Mouse (Mus musculus): Measurements from ENCODE around the gene Ank2.
A peak's percentile ranks its signal among the peaks of the same experiment; 100 is the strongest.
"Not testable (repeated sequence)": the region's sequence is repeated elsewhere in the genome, so short reads cannot be mapped to it uniquely, and the experiment has no call there.

Ank2 gene

DNA sequence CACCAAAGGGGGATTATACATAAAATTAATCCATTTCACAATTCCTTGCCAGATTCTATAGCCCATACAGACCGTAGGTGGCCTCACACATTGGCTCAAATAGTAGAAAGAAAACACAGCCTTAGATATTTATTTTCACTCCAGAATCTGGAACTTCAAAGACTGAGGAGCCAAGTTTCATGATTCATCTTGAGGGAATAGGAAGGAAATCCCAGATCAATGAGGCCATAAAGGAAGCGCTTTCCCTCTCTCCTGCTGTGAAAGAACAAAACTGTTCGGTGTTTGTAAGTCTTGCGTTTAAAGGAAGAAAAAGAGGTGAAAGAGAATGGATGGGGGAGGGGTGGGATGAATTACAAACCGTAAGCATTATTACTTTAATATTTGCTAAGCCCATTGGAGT lies 137.8 kb downstream of the Ank2 start:
- peak; percentile 29 for DNase-seq (ENCODE audit: low read depth, low spot score)

- peak; percentile 41 for DNase-seq (ENCODE audit: low read depth, low spot score)
These were observed 143.9 kb downstream of the Ank2 start for GRCm38 (mm10) chr3:127355252-127355651.

- DNase-seq (ENCODE audit: low read depth, low spot score): no peak
These were observed 148.4 kb downstream of the Ank2 start for GRCm38 (mm10) chr3:127350602-127351362.

- no peak for DNase-seq (ENCODE audit: low read depth, low spot score)
These were observed 150.2 kb downstream of the Ank2 start for GRCm38 (mm10) chr3:127348926-127349325.

DNA sequence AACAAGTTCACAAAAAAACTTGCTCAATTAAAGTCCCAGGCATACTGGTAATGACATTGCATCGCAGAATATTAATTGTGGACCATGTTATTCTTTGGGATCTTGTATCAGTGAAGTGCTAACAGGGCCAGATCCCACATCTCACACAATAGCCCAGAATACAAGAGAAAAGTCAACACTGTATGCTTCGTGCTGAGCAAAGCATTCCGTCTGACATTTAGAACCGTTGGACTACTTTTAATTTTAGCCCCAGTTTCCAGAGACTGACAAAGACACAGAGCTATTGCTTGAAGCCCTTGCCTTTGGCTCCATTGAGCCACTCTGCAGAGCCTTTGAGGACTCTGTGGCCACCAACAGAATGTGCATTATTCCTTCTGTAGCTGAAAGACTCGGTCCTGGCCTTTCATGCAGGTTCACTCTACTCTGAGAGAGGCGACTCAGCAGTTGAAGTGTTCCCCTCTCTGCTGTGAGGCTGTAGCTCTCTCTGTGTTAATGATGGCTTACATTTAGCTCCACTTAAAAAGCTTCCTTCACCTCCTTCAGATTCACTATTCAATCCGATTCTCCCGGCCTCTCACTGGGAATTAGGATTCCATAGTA lies 153.2 kb downstream of the Ank2 start:
- no peak for DNase-seq (ENCODE audit: low read depth, low spot score)

GRCm38 (mm10) chr3:127341300-127341699 lies 157.8 kb downstream of the Ank2 start:
- no peak for DNase-seq (ENCODE audit: low read depth, low spot score)

DNA sequence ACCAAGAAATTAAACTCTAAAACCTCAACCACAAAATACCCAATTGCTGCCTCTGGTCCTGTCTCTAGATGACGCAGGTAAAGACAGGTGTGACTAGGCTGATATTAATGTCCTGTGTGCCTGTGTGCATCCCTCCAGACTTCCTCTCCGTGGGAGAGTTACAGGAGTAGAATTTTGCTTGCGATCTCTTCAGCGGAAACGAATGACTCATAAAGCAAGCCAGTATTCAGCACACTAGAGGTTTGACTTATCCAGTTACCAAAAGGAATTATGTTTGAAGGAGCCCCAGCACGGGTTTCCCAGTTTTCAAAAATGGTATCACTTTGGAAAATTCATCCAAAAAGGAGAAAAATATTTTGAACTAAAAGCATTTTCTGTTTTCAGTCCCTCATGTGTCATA lies 164.3 kb downstream of the Ank2 start:
- no peak for DNase-seq (ENCODE audit: low read depth, low spot score)

- DNase-seq (ENCODE audit: low read depth, low spot score): no peak
These were observed 167.6 kb downstream of the Ank2 start for GRCm38 (mm10) chr3:127331562-127331961.

GRCm38 (mm10) chr3:127326355-127326754 lies 172.8 kb downstream of the Ank2 start:
- no peak for DNase-seq (ENCODE audit: low read depth, low spot score)

DNA sequence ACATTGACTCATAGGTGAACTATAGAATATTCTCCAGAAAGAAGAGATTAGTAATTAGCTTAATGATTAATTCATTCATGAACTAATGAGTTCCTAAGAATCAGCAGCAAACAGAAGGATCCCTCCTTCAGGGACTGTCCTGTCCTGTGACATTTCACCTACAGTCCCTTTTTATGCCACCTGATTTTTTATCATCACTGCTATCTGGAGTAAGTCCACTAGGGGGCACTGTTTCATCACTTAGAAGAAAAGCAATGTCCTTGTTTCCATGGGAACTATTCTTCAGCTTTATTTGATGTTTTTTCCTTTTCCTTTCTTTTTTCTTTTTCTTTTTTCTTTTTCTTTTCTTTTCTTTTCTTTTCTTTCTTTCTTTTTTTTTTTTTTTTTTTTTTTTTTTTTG lies 176.3 kb downstream of the Ank2 start:
- peak; percentile 37 for DNase-seq (ENCODE audit: low read depth, low spot score)

- no peak for DNase-seq (ENCODE audit: low read depth, low spot score)
These were observed 177.5 kb downstream of the Ank2 start for GRCm38 (mm10) chr3:127321645-127322044.

DNA sequence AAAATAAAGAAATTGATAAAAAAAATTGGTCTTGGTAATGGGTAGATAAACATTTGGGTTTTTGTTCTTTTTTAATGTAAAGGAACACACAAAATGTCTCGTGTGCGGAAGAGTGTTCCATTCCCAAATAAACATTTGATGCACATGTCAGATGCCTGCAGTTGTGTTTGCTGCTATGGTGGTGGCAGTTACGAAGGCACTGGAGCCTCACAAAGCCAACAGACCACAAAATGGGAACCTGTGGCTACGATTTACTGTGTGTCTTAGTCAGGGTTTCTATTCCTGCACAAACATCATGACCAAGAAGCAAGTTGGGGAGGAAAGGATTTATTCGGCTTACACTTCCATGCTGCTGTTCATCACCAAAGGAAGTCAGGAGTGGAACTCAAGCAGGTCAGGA lies 178.1 kb downstream of the Ank2 start:
- DNase-seq (ENCODE audit: low read depth, low spot score): not testable (repeated sequence)

GRCm38 (mm10) chr3:127320311-127320710 lies 178.8 kb downstream of the Ank2 start:
- no peak for DNase-seq (ENCODE audit: low read depth, low spot score)

DNA sequence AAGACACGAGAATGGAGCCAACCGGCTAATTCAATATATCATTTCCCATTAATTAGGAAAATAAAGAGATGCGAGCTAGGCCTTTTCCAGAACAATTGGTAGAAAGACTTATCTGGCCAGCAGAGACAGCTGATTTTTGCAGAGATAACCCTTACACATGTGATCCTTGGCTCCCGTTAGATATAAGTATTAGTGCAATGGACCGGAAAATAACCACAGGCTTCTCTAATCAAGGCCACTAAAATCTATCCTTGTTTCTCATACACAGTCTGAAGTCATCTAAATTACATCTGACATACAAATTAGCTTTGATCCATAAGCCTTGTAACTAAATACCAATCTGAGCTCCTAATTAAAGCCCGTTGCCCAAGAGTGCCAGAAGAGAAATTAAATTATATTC lies 181.5 kb downstream of the Ank2 start:
- DNase-seq (ENCODE audit: low read depth, low spot score): no peak

DNA sequence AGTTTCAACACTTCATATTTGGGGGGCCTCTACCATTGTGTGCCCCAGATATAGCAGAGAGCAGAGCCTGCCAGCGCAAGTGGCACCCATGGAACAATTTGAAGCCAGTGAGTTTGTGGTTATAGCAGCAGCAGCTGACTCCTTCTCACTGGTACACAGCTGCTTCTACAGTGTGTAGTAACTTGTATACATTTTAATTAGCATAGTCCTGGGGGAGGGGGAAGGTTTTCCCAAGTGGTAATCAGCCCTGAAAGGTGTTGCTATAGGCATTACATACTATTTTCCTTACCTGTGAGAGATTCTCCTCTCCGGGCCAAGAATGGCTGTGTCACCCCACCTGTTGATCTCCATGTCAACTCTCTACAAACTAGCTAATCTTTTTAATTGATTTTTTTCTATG lies 182.4 kb downstream of the Ank2 start:
- DNase-seq (ENCODE audit: low read depth, low spot score): no peak

GRCm38 (mm10) chr3:127311521-127311920 lies 187.6 kb downstream of the Ank2 start:
- no peak for DNase-seq (ENCODE audit: low read depth, low spot score)

- no peak for DNase-seq (ENCODE audit: low read depth, low spot score)
These were observed 189.1 kb downstream of the Ank2 start for GRCm38 (mm10) chr3:127310079-127310478.

- DNase-seq (ENCODE audit: low read depth, low spot score): no peak
These were observed 195.1 kb downstream of the Ank2 start for GRCm38 (mm10) chr3:127303957-127304553.

DNA sequence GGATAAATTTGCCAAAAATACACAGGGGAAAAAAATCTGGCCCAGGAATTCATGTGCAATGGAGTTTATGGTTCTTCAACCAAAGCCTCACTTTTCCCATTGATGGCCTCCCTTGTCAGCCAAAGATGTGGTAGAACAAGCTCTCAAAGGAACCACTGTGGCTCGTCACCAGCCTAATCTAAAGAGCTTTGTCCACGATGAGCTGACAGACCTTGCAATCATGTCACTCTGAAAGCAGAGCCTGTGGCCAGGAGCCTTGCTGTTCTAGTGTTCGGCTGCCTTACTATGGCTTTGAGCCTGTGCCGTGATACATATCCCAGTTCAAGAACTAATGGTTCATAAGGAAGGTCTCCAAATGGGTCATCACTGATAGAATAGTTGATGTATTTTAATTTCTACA lies 196.1 kb downstream of the Ank2 start:
- no peak for DNase-seq (ENCODE audit: low read depth, low spot score)

- DNase-seq (ENCODE audit: low read depth, low spot score): no peak
These were observed 198.4 kb downstream of the Ank2 start for GRCm38 (mm10) chr3:127300790-127301189.

DNA sequence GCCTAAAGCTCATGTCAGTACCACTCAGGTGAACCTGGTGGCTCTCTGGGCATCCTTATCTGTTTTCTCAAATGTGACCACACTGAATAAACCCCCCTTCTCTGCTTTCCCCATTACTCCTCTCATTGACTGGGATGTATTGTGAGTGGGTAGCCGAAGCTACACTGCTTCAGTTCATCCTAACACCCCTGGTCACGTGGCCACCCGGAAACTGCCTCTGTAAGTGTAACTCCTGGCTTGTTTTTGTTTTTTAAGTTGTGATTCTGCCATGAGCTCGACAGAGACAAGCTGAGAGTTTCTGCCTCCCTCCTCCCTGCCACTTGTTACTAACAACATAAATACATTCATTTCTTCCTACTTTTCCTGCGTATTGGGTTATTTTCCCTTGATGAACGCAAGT lies 203.2 kb downstream of the Ank2 start:
- no peak for DNase-seq (ENCODE audit: low read depth, low spot score)

DNA sequence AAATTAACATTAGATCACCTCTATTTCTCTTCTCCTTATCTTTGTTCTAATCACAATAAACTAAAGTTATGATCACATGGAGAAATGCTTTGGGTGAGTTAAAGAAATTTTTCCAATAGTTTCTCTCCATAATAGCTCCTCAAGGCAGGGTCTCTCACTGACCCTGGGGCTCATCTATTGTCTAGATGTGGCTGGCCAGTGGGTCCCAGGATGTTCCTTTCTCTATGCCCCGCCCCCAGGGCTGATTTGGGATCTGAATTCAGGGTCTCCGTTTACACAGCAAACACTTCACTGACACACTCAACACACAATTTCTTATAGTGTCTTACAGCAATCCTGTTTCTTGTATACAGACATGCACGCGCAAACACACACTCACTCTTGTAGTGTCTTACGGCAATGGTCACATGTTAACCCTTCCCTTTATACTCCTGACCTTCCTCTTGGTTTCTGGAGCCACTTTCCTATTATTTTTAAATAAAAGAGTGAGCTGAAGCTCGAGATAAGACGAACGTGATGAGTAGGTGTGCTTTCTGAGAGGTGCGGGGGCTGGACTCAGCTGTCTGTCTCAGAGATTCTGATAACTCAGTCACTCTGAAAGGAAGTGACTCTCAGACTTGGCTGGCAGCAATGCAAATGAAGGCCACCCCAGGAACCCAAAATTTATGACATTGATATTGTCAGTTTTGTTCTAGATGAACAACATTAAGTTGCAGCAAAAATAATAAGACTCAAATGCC lies 204.4 kb downstream of the Ank2 start:
- DNase-seq (ENCODE audit: low read depth, low spot score): no peak
